Mouse (Mus musculus) C3H10T1/2 (cell line): ENCODE measurements around the gene Alpl. TPM values are rescaled to one million over a fixed set of nuclear protein-coding genes. Genes with fewer than 3 reads are reported as not detected.

Source experiments
- polyA plus RNA-seq, 2 experiments: library from polyadenylated mRNA; unstranded; fragments of >200 nt; fragmentation: generic; extraction: Trizol; gene quantifications; one replicate each; pipeline ENCODE4 v1.2.1; 2012; ENCODE audit warnings: missing spikeins in 2 of 2

Gene Alpl
- under 1 TPM in 1 of 2 experiments, not detected in 1; 0.11 TPM for polyA plus RNA-seq

DNA sequence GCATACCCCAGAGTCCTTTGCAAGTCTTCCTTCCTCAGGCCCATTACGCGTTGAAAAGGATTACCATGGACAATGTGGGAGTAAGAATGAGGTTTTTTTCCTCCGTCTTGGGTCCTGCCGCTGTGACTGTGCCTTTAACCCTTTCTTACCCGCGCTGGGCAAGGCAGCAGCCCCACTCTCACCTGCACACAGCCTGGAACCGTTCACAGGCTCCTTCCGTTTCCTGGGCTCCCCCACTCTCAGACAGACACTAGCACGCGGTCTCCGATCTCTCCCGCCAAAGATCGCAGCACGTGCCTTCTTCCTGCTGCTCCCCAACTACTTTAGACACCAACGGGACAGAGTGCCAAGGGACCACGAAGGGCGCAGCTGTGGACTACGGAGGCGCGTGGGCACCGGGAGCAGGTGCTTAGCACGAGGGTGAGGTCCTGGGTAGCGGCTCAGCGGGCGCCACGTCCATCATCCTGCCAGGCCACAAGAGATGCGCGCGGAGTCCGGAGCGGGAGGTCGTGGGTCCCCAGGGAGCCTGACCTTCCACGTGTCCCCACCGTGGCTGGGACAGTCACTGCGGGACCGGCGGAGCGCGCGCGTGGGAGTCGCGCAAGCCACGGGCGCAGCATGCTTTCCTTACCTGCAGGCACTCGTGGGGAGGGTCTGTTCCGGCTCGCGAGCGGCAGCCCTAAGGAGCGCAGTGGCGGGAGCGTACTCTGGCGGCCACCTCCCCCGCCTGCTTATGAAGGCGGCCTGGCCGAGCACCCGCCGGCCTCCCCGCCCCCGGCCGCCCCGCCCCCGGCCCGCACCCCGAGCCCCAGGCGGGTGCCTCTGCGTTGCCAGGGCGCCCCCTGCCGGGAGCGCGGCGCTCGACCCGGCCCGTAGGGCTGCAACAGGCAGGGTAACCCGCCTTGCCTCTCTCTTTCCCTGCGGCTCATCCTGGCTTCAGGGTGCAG is at the start of gene Alpl:
Gene Alpl, minus strand, starts transcription at position 774 of the 947 bp plus-strand sequence.

Other genes starting within 250 kb of the Alpl start
- gene Ldlrad2, start 221.8 kb downstream of the Alpl start, polyA plus RNA-seq: not detected
- gene Usp48, start 202.6 kb downstream of the Alpl start, polyA plus RNA-seq: 10 to 100 TPM in 1 of 2 experiments, 1 to 10 TPM in 1; 3.4 to 19.1 TPM
- gene Rap1gap, start 131.7 kb downstream of the Alpl start, polyA plus RNA-seq: 1 to 10 TPM; 2.6 to 4.4 TPM
- gene Ece1, start 65.9 kb upstream of the Alpl start, polyA plus RNA-seq: 10 to 100 TPM in 1 of 2 experiments, 1 to 10 TPM in 1; 3.3 to 36.8 TPM
- 10 to 100 TPM in 1 of 2 experiments, 1 to 10 TPM in 1; 2.8 to 20.5 TPM for gene Eif4g3, start 196.6 kb upstream of the Alpl start, polyA plus RNA-seq